Mouse (Mus musculus) embryonic facial prominence, embryonic 13.5 days (tissue): ENCODE results near the gene Gm11568. TPM values are rescaled to one million over a fixed set of nuclear protein-coding genes. Genes with fewer than 3 reads are reported as not detected.

Experiments
- ATAC-seq: fragments of 200-750 bp; cut with Nextera tagmentation; 2 replicates; pipeline ENCODE4 v1.8.0; 2017; ENCODE audit warnings: low read depth; ENCODE audit not compliant: insufficient number of reproducible peaks, insufficient read depth, low FRiP score, low TSS enrichment
- H3K27ac ChIP-seq: fragments of 300-500 bp; sonication (generic); 2 replicates; pipeline ENCODE4 v1.5.1; 2015; ENCODE audit warnings: moderate library complexity, mild to moderate bottlenecking, inconsistent platforms
- H3K27me3 ChIP-seq: fragments of 300-500 bp; sonication (generic); 2 replicates; pipeline ENCODE4 v1.6.1; 2015; ENCODE audit warnings: mild to moderate bottlenecking, inconsistent platforms
- H3K36me3 ChIP-seq: fragments of 300-500 bp; sonication (generic); 2 replicates; pipeline ENCODE4 v1.6.1; 2015; ENCODE audit warnings: mild to moderate bottlenecking, inconsistent platforms
- H3K4me1 ChIP-seq: fragments of 300-500 bp; sonication (generic); 2 replicates; pipeline ENCODE4 v1.6.1; 2015; ENCODE audit warnings: inconsistent platforms
- H3K4me2 ChIP-seq: fragments of 300-500 bp; sonication (generic); 2 replicates; pipeline ENCODE4 v1.6.1; 2015; ENCODE audit warnings: moderate library complexity, mild to moderate bottlenecking, inconsistent platforms
- H3K4me3 ChIP-seq: fragments of 300-500 bp; sonication (generic); 2 replicates; pipeline ENCODE4 v1.5.1; 2015; ENCODE audit warnings: mild to moderate bottlenecking, inconsistent platforms
- H3K9ac ChIP-seq: fragments of 300-500 bp; sonication (generic); 2 replicates; pipeline ENCODE4 v1.6.1; 2015; ENCODE audit warnings: mild to moderate bottlenecking, inconsistent platforms
- H3K9me3 ChIP-seq: fragments of 300-500 bp; sonication (generic); 2 replicates; pipeline ENCODE4 v1.6.1; 2016; ENCODE audit warnings: inconsistent platforms
- WGBS: fragments of 180-500 bp; shearing (Covaris S2); methylation state at CpG from one replicate; pipeline ENCODE4 v1.1.7; 2015; ENCODE audit warnings: mixed read lengths; 5-methylcytosine and 5-hydroxymethylcytosine counted together
- polyA plus RNA-seq: library from polyadenylated mRNA; unstranded; fragments of >200 nt; fragmentation: Nextera tagmentation; extraction: Ambion mirVana; gene quantifications from 2 replicates; pipeline ENCODE4 v1.2.1, GENCODE M21; 2015

Gene Gm11568
- polyA plus RNA-seq, 1 experiment from 2014 or later: not detected

- H3K27ac ChIP-seq: no peak within 1 kb of the TSS
- H3K36me3 ChIP-seq: no peaks in the 10 kb centered on the region
- 76% methylated on average over 2 of the region's 2 CpGs for WGBS
- no peak for ATAC-seq
- no peak within 1 kb of the TSS for H3K4me2 ChIP-seq
- H3K27me3 ChIP-seq: no peaks in the 10 kb centered on the region
- no peak within 1 kb of the TSS for H3K4me3 ChIP-seq
- no peak within 1 kb of the TSS for H3K9ac ChIP-seq
- no peaks in the 10 kb centered on the region for H3K9me3 ChIP-seq
- no peaks in the 10 kb centered on the region for H3K4me1 ChIP-seq
Observed at GRCm38 (mm10) chr11:99907620-99908019, 49.9 kb downstream of the Gm11568 start, which contains the start of gene Krtap31-1. TSS of gene Krtap31-1 (plus strand) at chr11:99907920.

Other genes with a start within 250 kb of the Gm11568 start
- not detected in 2 replicates for gene Gm11937, start 247.7 kb upstream of the Gm11568 start, polyA plus RNA-seq
- gene Krtap2-4, start 243.1 kb upstream of the Gm11568 start, polyA plus RNA-seq: not detected in 2 replicates
- gene Gm11562, start 237.5 kb upstream of the Gm11568 start, polyA plus RNA-seq: not detected in 2 replicates
- not detected in 2 replicates for gene Krtap4-1, start 229.7 kb upstream of the Gm11568 start, polyA plus RNA-seq
- not detected in 2 replicates for gene Krtap4-2, start 222.8 kb upstream of the Gm11568 start, polyA plus RNA-seq
- not detected in 2 replicates for gene Krtap4-7, start 213.8 kb upstream of the Gm11568 start, polyA plus RNA-seq
- not detected in 2 replicates for gene Gm11555, start 207.7 kb upstream of the Gm11568 start, polyA plus RNA-seq
- not detected in 2 replicates for gene Gm11563, start 199.0 kb upstream of the Gm11568 start, polyA plus RNA-seq
- gene Krtap4-6, start 192.0 kb upstream of the Gm11568 start, polyA plus RNA-seq: not detected in 2 replicates
- not detected in 2 replicates for gene Gm14190, start 167.2 kb upstream of the Gm11568 start, polyA plus RNA-seq
- not detected in 2 replicates for gene Gm14180, start 123.6 kb upstream of the Gm11568 start, polyA plus RNA-seq
- gene Gm11595, start 85.0 kb upstream of the Gm11568 start, polyA plus RNA-seq: not detected in 2 replicates
- gene Krtap4-8, start 77.2 kb upstream of the Gm11568 start, polyA plus RNA-seq: not detected in 2 replicates
- gene Krtap4-9, start 72.7 kb upstream of the Gm11568 start, polyA plus RNA-seq: not detected in 2 replicates
- gene Gm11596, start 64.5 kb upstream of the Gm11568 start, polyA plus RNA-seq: not detected in 2 replicates
- not detected in 2 replicates for gene Gm11569, start 59.0 kb upstream of the Gm11568 start, polyA plus RNA-seq
- gene Gm11554, start 53.5 kb upstream of the Gm11568 start, polyA plus RNA-seq: not detected in 2 replicates
- gene Krtap4-13, start 48.0 kb upstream of the Gm11568 start, polyA plus RNA-seq: not detected in 2 replicates
- gene Gm11564, start 42.3 kb upstream of the Gm11568 start, polyA plus RNA-seq: not detected in 2 replicates
- gene 2300003K06Rik, start 19.9 kb upstream of the Gm11568 start, polyA plus RNA-seq: not detected in 2 replicates
- gene Krtap4-16, start 6.3 kb upstream of the Gm11568 start, polyA plus RNA-seq: not detected in 2 replicates
- not detected in 2 replicates for gene Gm11559, start 6.6 kb downstream of the Gm11568 start, polyA plus RNA-seq
- not detected in 2 replicates for gene Krtap9-1, start 15.5 kb downstream of the Gm11568 start, polyA plus RNA-seq
- gene Gm11567, start 21.3 kb downstream of the Gm11568 start, polyA plus RNA-seq: not detected in 2 replicates
- not detected in 2 replicates for gene Krtap31-1, start 50.0 kb downstream of the Gm11568 start, polyA plus RNA-seq
- gene Gm11565, start 56.8 kb downstream of the Gm11568 start, polyA plus RNA-seq: not detected in 2 replicates
- gene Krtap31-2, start 78.4 kb downstream of the Gm11568 start, polyA plus RNA-seq: not detected in 2 replicates
- gene Krtap9-5, start 90.6 kb downstream of the Gm11568 start, polyA plus RNA-seq: not detected in 2 replicates
- not detected in 2 replicates for gene Krtap29-1, start 121.1 kb downstream of the Gm11568 start, polyA plus RNA-seq
- gene Krtap16-1, start 128.7 kb downstream of the Gm11568 start, polyA plus RNA-seq: not detected in 2 replicates
- gene Krtap17-1, start 136.1 kb downstream of the Gm11568 start, polyA plus RNA-seq: 0.48 TPM in 2 replicates
- not detected in 2 replicates for gene Krt33a, start 158.3 kb downstream of the Gm11568 start, polyA plus RNA-seq
- gene Krt33b, start 172.0 kb downstream of the Gm11568 start, polyA plus RNA-seq: not detected in 2 replicates
- gene Krt34, start 183.6 kb downstream of the Gm11568 start, polyA plus RNA-seq: not detected in 2 replicates
- not detected in 2 replicates for gene Krt31, start 192.6 kb downstream of the Gm11568 start, polyA plus RNA-seq
- gene Krt32, start 230.3 kb downstream of the Gm11568 start, polyA plus RNA-seq: 0.36 and 0.70 TPM in 2 replicates
- gene Krt35, start 238.3 kb downstream of the Gm11568 start, polyA plus RNA-seq: 1.5 and 2.4 TPM in 2 replicates
- 0.15 TPM in 1 of 2 replicates, not detected in the other for gene Krt36, start 247.7 kb downstream of the Gm11568 start, polyA plus RNA-seq